Mouse (Mus musculus): ENCODE results near the gene Fbxo44. TPM values are rescaled to one million over a fixed set of nuclear protein-coding genes. Genes with fewer than 3 reads are reported as not detected.

The Fbxo44 gene
- total and polyA plus RNA-seq, 3 experiments, result 2.3 to 6.2 TPM; not detected in 1

GRCm38 (mm10) chr4:148204061-148204872 is 44.0 kb upstream of the Fbxo44 start:
- peak; percentile 94 for TF ChIP-seq GATA1 (IDR thresholded peaks at IDR 0.05; ENCODE audit: low read depth, low read length)
- peak; percentile 34 for TF ChIP-seq MXI1 (IDR thresholded peaks at IDR 0.05; ENCODE audit: low read depth, low read length)
- TF ChIP-seq TCF12 (IDR thresholded peaks at IDR 0.05; ENCODE audit: low read depth, low read length), result peak; percentile 95
- no peak for TF ChIP-seq MEF2A (IDR thresholded peaks at IDR 0.05; ENCODE audit: extremely low read depth, insufficient replicate concordance, low read depth, low read length, poor library complexity, severe bottlenecking)
- no peak for TF ChIP-seq ELF1 (IDR thresholded peaks at IDR 0.05; ENCODE audit: low read depth, low read length)
- TF ChIP-seq ETS1 (IDR thresholded peaks at IDR 0.05; ENCODE audit: low read depth, low read length), result peak; percentile 86
- peak; percentile 68 for TF ChIP-seq SIN3A (IDR thresholded peaks at IDR 0.05; ENCODE audit: low read length)
- TF ChIP-seq TBP (IDR thresholded peaks at IDR 0.05; ENCODE audit: low read depth, low read length), result 0 out of 2 replicates have a peak, but pooled peaks have one; percentile 42
- TF ChIP-seq USF1 (IDR thresholded peaks at IDR 0.05; ENCODE audit: low read depth, low read length), result no peak
- no peak for TF ChIP-seq USF2 (IDR thresholded peaks at IDR 0.05; ENCODE audit: borderline replicate concordance in 1 of 2, insufficient read depth in 1 of 2, low read depth in 1 of 2, low read length in 2 of 2)
- TF ChIP-seq TAL1 (IDR thresholded peaks at IDR 0.05; ENCODE audit: low read length), result peak; percentile 92
- 0 out of 2 replicates have a peak, but pooled peaks have one; percentile 25 for TF ChIP-seq MYC (IDR thresholded peaks at IDR 0.05; ENCODE audit: low read depth, low read length)
- no peak for TF ChIP-seq MAX (IDR thresholded peaks at IDR 0.05; ENCODE audit: low read length)
- peak; percentile 74; the same call in 1 of the 2 replicates for TF ChIP-seq RCOR1 (IDR thresholded peaks at IDR 0.05; ENCODE audit: low read depth, low read length)
- TF ChIP-seq POLR2AphosphoS2 (IDR thresholded peaks at IDR 0.05; ENCODE audit: low read length), result no peak
- TF ChIP-seq POLR2A (IDR thresholded peaks at IDR 0.05; ENCODE audit: control insufficient read depth in 1 of 2, insufficient read depth in 1 of 2, low read depth in 1 of 2, low read length in 2 of 2, poor library complexity in 1 of 2), result no peak
- TF ChIP-seq RAD21 (IDR thresholded peaks at IDR 0.05; ENCODE audit: low read depth, low read length), result no peak
- peak; percentile 95 for TF ChIP-seq EP300 (IDR thresholded peaks at IDR 0.05; ENCODE audit: low read depth in 1 of 2, low read length in 2 of 2)
- no peak for TF ChIP-seq NRF1 (IDR thresholded peaks at IDR 0.05; ENCODE audit: insufficient read depth, low read depth, low read length, poor library complexity, severe bottlenecking)
- TF ChIP-seq BHLHE40 (IDR thresholded peaks at IDR 0.05; ENCODE audit: borderline replicate concordance, low read depth, low read length), result no peak
- peak; percentile 85 for TF ChIP-seq MYB (IDR thresholded peaks at IDR 0.05; ENCODE audit: low read depth, low read length)
- no peak for TF ChIP-seq CHD2 (IDR thresholded peaks at IDR 0.05; ENCODE audit: low read length)
- TF ChIP-seq ZNF384 (IDR thresholded peaks at IDR 0.05; ENCODE audit: low read depth, low read length), result no peak
- H3K79me2 ChIP-seq (ENCODE audit: control insufficient read depth, insufficient read depth, low read length, poor library complexity), result no peaks in the 10 kb centered on the region
- peaks cover 2 to 29% of the 10 kb centered on the region in 2 experiments for H3K4me1 ChIP-seq (ENCODE audit: control insufficient read depth in 1 of 2, insufficient read depth in 2 of 2, low read length in 2 of 2)
- H3K27me3 ChIP-seq (ENCODE audit: control insufficient read depth in 1 of 2, insufficient read depth in 2 of 2, low read length in 2 of 2), result no peaks in the 10 kb centered on the region
- peaks cover 0 to 20% of the 10 kb centered on the region in 2 experiments; a peak in 2 of 4 replicates for H3K36me3 ChIP-seq (ENCODE audit: control insufficient read depth in 1 of 2, insufficient read depth in 2 of 2, low read length in 2 of 2)
- H3K27ac ChIP-seq (ENCODE audit: control insufficient read depth, low read depth, low read length), result peak overlapping the region; percentile 57
- peak; percentile 93 for DNase-seq (ENCODE audit: low read depth, low spot score)
- H3K4me3 ChIP-seq (ENCODE audit: control insufficient read depth in 1 of 2, insufficient read depth in 1 of 2, low read depth in 2 of 2, low read length in 2 of 2), result peak overlapping the region; percentile 16 to 28; a peak in 2 of 4 replicates
- no peaks in the 10 kb centered on the region for H3K9me3 ChIP-seq (replicated peaks; ENCODE audit: insufficient read depth, low read length)
- peak overlapping the region; percentile 13; the same call in 1 of the 2 replicates for H3K9ac ChIP-seq (ENCODE audit: control insufficient read depth, low read depth, low read length, poor library complexity, severe bottlenecking)
